Mouse (Mus musculus) bone marrow, adult 2 months (tissue): ENCODE measurements at regions not wholly inside any gene's neighbourhood (a gene's known extent, or its start where the extent isn't known, plus 50 kb on each side); places are given as distances from the start of the nearest gene placed in this dataset.

Experiments
- CTCF ChIP-seq: fragments of 200-500 bp; IDR thresholded peaks from 2 replicates; pipeline ENCODE4 v1.5.1; 2011; ENCODE audit warnings: low read length, control low read depth; ENCODE audit not compliant: control insufficient read depth, insufficient read depth
- POLR2A ChIP-seq: fragments of 200-500 bp; IDR thresholded peaks from 2 replicates; pipeline ENCODE4 v1.6.1; 2011; ENCODE audit warnings: low read depth, mild to moderate bottlenecking, control low read depth, low read length, borderline replicate concordance; ENCODE audit not compliant: control insufficient read depth

- TF ChIP-seq CTCF: no peak
- no peak for TF ChIP-seq POLR2A
Measured at GRCm38 (mm10) chr6:71030541-71030940, 74.2 kb downstream of the Foxi3 start.
